Mouse (Mus musculus) lung, postnatal 10 days (tissue): Measurements from ENCODE around the gene Fam171a1.
A peak's percentile ranks its signal among the peaks of the same experiment; 100 is the strongest.
"Not testable (repeated sequence)": the region's sequence is repeated elsewhere in the genome, so short reads cannot be mapped to it uniquely, and the experiment has no call there.

Experiments
- DNase-seq: peaks from one replicate; pipeline ENCODE4 v3.0.0; 2021

Fam171a1 gene

GRCm38 (mm10) chr2:3113866-3114265 is at the start of gene Fam171a1:
Fam171a1 (plus strand) TSS chr2:3114224.
- DNase-seq: no peak

GRCm38 (mm10) chr2:3069140-3069539 is 44.9 kb upstream of the Fam171a1 start:
- no peak for DNase-seq

- DNase-seq: not testable (repeated sequence)
Measured at GRCm38 (mm10) chr2:3088361-3088760, 25.7 kb upstream of the Fam171a1 start.

GRCm38 (mm10) chr2:3089274-3089673 is 24.8 kb upstream of the Fam171a1 start:
- DNase-seq: peak; percentile 24

- DNase-seq: no peak
Measured at GRCm38 (mm10) chr2:3096101-3096500, 17.9 kb upstream of the Fam171a1 start.

- DNase-seq: no peak
Measured at GRCm38 (mm10) chr2:3099971-3100370, 14.1 kb upstream of the Fam171a1 start.

GRCm38 (mm10) chr2:3101292-3101957 is 12.6 kb upstream of the Fam171a1 start:
- no peak for DNase-seq

GRCm38 (mm10) chr2:3102360-3102759 is 11.7 kb upstream of the Fam171a1 start:
- peak; percentile 48 for DNase-seq

- DNase-seq: no peak
Measured at GRCm38 (mm10) chr2:3107471-3107870, 6.6 kb upstream of the Fam171a1 start.

- DNase-seq: no peak
Measured at GRCm38 (mm10) chr2:3108431-3108830, 5.6 kb upstream of the Fam171a1 start.

GRCm38 (mm10) chr2:3108834-3109233 is 5.2 kb upstream of the Fam171a1 start:
- DNase-seq: no peak

- DNase-seq: no peak
Measured at GRCm38 (mm10) chr2:3117855-3118202, 3.8 kb downstream of the Fam171a1 start.

GRCm38 (mm10) chr2:3118203-3118941 is 4.3 kb downstream of the Fam171a1 start:
- peak; percentile 92 for DNase-seq

- no peak for DNase-seq
Measured at GRCm38 (mm10) chr2:3118969-3119368, 4.9 kb downstream of the Fam171a1 start.

GRCm38 (mm10) chr2:3119371-3119935 is 5.4 kb downstream of the Fam171a1 start:
- DNase-seq: no peak

GRCm38 (mm10) chr2:3122571-3122970 is 8.5 kb downstream of the Fam171a1 start:
- no peak for DNase-seq

- DNase-seq: no peak
Measured at GRCm38 (mm10) chr2:3127256-3127883, 13.3 kb downstream of the Fam171a1 start.

GRCm38 (mm10) chr2:3128344-3128871 is 14.4 kb downstream of the Fam171a1 start:
- DNase-seq: no peak

- no peak for DNase-seq
Measured at GRCm38 (mm10) chr2:3128910-3129309, 14.9 kb downstream of the Fam171a1 start.

- DNase-seq: no peak
Measured at GRCm38 (mm10) chr2:3132473-3132872, 18.4 kb downstream of the Fam171a1 start.

GRCm38 (mm10) chr2:3134580-3135296 is 20.7 kb downstream of the Fam171a1 start:
- peak; percentile 77 for DNase-seq

GRCm38 (mm10) chr2:3135297-3135684 is 21.3 kb downstream of the Fam171a1 start:
- no peak for DNase-seq

- no peak for DNase-seq
Measured at GRCm38 (mm10) chr2:3138308-3138707, 24.3 kb downstream of the Fam171a1 start.
